Mouse (Mus musculus): ENCODE results near the gene Krtap11-1.

Krtap11-1 gene

GRCm38 (mm10) chr16:89571083-89571482 lies at the start of gene Krtap11-1:
Gene Krtap11-1, minus strand, starts transcription at chr16:89571183.
- DNase-seq = no peak

- no peak for DNase-seq
Observed at GRCm38 (mm10) chr16:89618190-89618589, 47.2 kb upstream of the Krtap11-1 start.

DNA sequence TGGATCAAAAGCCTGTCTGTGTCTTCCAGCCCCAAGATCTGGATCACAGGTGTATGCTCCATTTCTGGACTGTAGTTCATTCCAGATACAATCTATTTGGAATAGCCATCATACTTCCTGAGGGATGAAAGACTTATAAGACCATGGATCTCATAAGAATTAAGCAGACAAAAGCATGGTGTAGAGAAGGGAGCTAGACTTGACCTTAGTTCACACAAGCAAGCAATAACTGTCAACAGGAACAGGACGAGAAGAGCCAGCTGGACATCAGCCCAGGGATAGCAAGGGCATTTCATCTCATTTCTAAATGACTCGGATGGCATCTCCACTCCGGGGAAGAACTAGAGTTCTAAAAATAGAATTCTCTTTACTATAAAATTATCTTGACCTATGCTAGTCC lies 46.3 kb upstream of the Krtap11-1 start:
- no peak for DNase-seq

DNA sequence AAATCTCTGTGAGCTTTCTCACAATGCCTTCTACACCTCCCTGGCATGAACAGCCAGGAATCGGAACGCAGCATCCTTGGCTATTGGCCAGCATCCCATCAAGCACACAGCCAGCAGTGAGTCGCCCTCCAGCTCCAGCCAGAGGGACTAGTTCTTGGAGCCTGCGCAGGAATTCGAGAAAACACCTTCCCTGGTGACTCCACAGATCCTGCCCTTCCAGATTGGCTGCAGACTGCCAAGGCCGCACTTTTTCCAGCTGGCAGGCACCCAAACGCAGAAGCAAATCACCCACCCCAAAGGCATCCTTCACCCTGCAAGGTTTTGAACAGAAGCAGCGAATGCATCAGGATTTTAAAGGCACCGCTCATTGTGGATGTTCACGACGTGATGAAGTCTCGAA lies 42.7 kb upstream of the Krtap11-1 start:
- no peak for DNase-seq

- no peak for DNase-seq
Observed at GRCm38 (mm10) chr16:89608791-89609185, 37.8 kb upstream of the Krtap11-1 start.

DNA sequence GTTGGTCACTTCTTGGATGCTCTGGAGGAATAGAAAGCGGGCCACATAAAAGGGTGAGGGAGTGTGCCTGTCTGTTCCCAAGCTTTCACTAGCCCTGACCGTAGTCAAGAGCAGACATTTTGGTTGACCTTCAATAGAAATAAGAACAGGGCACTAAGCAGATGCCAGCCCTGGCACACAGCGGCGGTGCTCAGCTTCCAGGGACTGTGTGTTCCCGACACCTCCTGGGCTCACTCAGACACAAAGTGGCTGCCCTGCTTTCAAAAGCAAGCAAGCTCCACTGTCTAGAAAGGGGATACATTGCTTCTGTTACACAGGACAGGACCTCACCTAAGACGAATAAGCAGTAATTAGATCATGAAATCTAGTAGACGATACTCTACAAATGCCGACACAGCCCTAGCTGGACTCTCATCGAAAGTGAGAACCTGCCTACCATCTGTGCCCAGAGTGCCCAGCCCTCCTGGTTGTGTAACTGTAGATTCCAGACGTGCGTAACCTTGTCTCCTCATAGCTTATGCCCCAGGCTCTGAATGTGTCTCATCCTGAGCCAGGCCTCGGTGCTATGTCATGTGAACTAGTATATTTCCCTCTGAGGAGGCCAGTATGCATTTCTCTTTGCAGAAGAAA lies 37.3 kb upstream of the Krtap11-1 start:
- DNase-seq = no peak

DNA sequence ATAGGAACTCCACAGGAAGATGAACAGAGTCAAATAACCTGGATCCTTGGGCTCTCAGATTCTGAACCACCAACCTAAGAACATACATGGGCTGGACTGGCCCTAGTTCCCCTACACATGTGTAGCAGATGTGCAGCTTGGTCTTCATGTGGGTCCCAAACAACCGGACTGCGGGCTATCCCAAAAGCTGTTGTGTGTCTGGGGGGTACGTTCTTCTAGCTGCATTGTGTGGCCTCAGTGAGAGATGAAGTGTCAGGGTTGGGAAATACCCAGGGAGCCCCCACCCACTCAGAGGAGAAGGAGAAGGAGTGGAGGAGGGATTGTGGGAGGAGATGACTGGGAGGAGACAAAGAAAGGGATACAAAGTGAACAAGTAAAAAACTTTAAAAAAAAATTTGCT lies 36.0 kb upstream of the Krtap11-1 start:
- no peak for DNase-seq

- no peak for DNase-seq
Observed at GRCm38 (mm10) chr16:89587209-89587608, 16.2 kb upstream of the Krtap11-1 start.

- DNase-seq = no peak
Observed at GRCm38 (mm10) chr16:89585604-89586508, 14.9 kb upstream of the Krtap11-1 start.

DNA sequence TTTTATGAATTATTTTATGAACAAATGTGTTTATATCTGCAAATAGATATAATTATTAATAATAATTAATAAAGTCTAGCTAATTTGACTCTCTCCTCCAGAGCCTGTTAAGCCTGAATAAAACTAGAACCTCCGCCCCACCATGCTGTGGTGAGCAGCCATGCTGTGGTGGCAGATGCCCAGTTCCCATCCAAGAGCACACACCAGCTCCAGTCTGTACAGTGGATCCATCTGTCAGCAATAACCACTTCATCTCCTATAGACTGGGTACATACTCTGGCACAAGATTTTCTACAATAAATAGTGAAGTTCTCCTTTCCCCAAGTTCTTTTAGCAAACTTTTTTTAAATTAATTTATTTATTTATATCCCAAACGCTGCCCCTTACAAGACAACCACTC lies 10.7 kb upstream of the Krtap11-1 start:
- no peak for DNase-seq

GRCm38 (mm10) chr16:89570516-89570915 lies 467 bp downstream of the Krtap11-1 start:
- no peak for DNase-seq

- no peak for DNase-seq
Observed at GRCm38 (mm10) chr16:89569136-89569535, 1.8 kb downstream of the Krtap11-1 start.

GRCm38 (mm10) chr16:89568141-89568540 lies 2.8 kb downstream of the Krtap11-1 start:
- DNase-seq = no peak

DNA sequence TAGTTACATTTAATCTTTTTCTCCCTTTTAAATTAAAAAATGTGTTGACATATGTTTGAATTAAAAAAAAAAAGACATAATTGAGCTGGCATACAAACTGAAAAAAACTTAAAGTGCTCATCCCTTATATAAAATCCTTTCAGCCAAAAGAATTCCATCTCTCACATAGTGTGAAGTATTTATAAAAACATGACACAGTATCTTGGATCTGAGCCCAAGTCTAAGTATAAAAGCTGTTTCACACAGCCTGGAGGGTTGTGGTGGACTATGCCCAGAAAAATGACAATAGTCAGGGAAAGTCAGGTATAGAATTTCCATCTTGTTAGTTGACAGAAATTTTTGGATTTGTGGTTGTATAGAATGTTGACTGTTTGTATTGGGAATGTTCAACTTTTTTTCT lies 20.7 kb downstream of the Krtap11-1 start:
- DNase-seq = no peak

DNA sequence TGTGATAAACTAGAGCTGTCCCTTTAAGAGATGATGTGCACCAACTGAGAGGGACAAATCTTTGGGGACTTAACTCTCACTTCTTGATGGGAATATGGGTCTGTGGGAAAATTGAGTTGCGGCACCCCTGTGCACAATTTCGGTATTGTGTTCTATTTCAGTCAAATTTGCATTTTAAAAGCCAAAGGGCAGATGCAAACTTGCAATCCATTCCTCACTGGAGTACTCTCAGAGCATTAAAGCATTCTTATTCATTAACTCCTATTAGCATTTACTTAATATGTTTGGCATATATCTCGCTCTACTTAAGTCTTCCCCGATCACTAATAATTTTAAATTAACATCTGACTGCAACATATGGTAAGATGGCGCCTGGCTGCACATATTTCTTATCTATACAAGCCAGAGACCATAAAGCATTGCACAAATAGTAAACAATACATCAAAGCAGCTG lies 32.9 kb downstream of the Krtap11-1 start:
- no peak for DNase-seq

DNA sequence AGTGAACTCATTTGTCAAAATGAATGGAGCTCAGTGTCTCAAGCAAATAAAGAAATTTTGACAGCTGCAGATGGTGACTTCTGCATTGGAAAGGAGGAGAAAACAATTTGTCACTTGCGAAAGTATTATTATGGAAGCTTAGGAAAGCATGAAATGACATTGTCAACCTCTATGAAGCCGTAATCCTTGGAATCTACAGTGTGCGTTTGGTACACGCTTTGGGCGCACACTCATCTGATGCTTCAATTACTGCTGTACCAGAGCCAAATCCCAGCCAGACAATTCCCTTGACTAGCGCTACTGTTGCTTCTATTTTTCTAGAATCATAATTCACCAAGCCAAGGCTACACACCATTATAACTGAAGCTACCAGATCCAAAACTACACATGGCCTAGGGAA lies 33.6 kb downstream of the Krtap11-1 start:
- DNase-seq = no peak

GRCm38 (mm10) chr16:89530547-89530946 lies 40.4 kb downstream of the Krtap11-1 start:
- no peak for DNase-seq

DNA sequence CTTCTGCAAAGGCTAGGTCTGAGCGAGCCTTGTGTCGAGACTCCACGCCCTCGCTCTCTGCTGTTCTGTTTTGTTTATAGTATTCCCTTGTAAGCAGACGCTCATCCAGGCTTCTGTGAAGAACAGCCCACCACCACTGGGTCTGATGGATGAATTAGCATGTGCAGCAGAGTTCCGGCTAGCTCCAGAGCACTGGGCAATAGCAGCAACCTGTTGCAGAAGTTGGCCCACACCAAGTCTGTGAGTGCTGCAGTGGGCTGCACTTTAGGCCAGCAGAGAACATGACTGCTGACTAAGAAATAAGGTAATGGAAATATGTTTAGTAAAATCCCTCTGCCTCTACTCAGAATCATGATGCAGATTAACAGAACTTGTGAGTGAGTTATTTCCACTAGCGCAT lies 41.1 kb downstream of the Krtap11-1 start:
- no peak for DNase-seq

GRCm38 (mm10) chr16:89528380-89528779 lies 42.6 kb downstream of the Krtap11-1 start:
- DNase-seq = no peak

GRCm38 (mm10) chr16:89520996-89521395 lies 50.0 kb downstream of the Krtap11-1 start:
- no peak for DNase-seq

DNA sequence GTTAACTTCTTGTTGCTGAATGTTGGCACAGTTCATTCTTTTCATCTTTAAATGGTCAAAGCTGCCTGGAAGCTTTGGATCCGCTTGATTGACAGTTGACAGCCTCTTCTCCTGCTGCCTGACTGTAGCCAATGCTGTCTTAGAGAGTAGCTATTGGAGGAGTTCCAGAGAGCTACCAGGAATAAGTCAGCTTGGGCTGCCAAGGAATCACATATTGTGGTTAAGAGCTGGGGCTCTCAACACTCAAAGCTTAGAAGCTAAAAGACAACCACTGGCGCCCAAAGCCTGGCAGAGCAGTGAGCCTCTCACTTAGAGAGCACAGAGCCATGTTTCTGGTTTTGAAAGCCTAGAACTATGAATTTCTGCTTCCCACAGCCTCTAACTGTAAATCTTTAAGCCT lies 50.4 kb downstream of the Krtap11-1 start:
- no peak for DNase-seq

All from thymus, postnatal 36 days (tissue).